Mouse (Mus musculus) spleen, adult 2 months (tissue): ENCODE measurements around the gene Hyls1. TPM values are rescaled to one million over a fixed set of nuclear protein-coding genes. Genes with fewer than 3 reads are reported as not detected.

Experiments
- DNase-seq, 2 experiments: peaks; one replicate each; pipeline versions ENCODE4 v3.0.0 to v3.0.0-alpha.2; 2012 to 2021; ENCODE audit warnings: low spot score in 2 of 2, low read depth in 1 of 2
- H3K27ac ChIP-seq: fragments of 200-500 bp; 2 replicates; pipeline ENCODE4 v1.5.1; 2012; ENCODE audit warnings: low read length, inconsistent platforms; ENCODE audit not compliant: insufficient read depth
- H3K27me3 ChIP-seq: fragments of 200-500 bp; 2 replicates; pipeline ENCODE4 v1.6.1; 2012; ENCODE audit warnings: mild to moderate bottlenecking, moderate library complexity, low read length, inconsistent platforms; ENCODE audit not compliant: control insufficient read depth, insufficient read depth
- H3K36me3 ChIP-seq: fragments of 200-500 bp; 2 replicates; pipeline ENCODE4 v1.6.1; 2012; ENCODE audit warnings: mild to moderate bottlenecking, low read length, inconsistent platforms; ENCODE audit not compliant: control insufficient read depth, insufficient read depth
- H3K4me1 ChIP-seq: fragments of 200-500 bp; 2 replicates; pipeline ENCODE4 v1.6.1; 2011; ENCODE audit warnings: inconsistent platforms; ENCODE audit not compliant: control insufficient read depth, insufficient read depth, insufficient read length
- H3K4me3 ChIP-seq: fragments of 200-500 bp; 2 replicates; pipeline ENCODE4 v1.5.1; 2011; ENCODE audit warnings: mild to moderate bottlenecking, inconsistent platforms; ENCODE audit not compliant: insufficient read depth, insufficient read length; ENCODE audit errors: extremely low read depth
- CTCF ChIP-seq: fragments of 200-500 bp; IDR thresholded peaks from 2 replicates; pipeline ENCODE4 v1.5.1; 2011; ENCODE audit warnings: mild to moderate bottlenecking, inconsistent platforms; ENCODE audit not compliant: insufficient read depth, insufficient read length, insufficient replicate concordance; ENCODE audit errors: extremely low read depth
- POLR2A ChIP-seq: fragments of 200-500 bp; IDR thresholded peaks from 2 replicates; pipeline ENCODE4 v1.6.1; 2011; ENCODE audit warnings: low read depth, low read length, inconsistent platforms
- WGBS: fragments of 180-500 bp; shearing (Covaris S2); methylation state at CpG from one replicate; pipeline ENCODE4 v1.1.7; 2018; 5-methylcytosine and 5-hydroxymethylcytosine counted together
- polyA plus RNA-seq: library from polyadenylated mRNA; depleted of rRNA; stranded (reverse); fragments of >200 nt; gene quantifications from 2 replicates; pipeline ENCODE4 v1.2.3, GENCODE M21; 2012

Gene Hyls1
- polyA plus RNA-seq, 1 experiment, result 1.1 TPM

DNA sequence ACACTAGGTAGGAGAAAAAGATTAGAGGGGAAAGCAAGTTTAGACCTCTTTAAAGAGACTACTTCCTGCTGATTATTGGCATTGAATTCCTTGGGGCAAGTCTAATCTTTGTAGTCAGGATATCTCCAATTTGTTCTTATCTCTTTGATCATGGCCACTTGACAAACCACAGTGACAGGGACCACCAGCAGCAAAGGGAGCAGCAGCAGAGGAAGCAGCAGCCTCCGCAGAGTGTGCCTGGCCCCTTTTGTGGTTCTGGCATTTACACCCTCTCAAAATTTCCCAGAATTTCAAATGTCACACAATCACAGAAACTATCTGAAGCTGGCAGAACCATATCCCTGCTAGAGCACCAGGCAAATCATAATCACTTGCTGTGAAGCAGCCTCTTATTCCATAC, 17.5 kb upstream of the Hyls1 start:
- 46% methylated on average over 1 of the region's 1 CpGs for WGBS
- H3K4me3 ChIP-seq, result no peak overlapping the region
- TF ChIP-seq POLR2A (no peak), CTCF (no peak)
- H3K36me3 ChIP-seq, result no peaks in the 10 kb centered on the region
- H3K27ac ChIP-seq, result no peak overlapping the region
- no peaks in the 10 kb centered on the region for H3K27me3 ChIP-seq
- DNase-seq, result no peak
- H3K4me1 ChIP-seq, result no peaks in the 10 kb centered on the region

DNA sequence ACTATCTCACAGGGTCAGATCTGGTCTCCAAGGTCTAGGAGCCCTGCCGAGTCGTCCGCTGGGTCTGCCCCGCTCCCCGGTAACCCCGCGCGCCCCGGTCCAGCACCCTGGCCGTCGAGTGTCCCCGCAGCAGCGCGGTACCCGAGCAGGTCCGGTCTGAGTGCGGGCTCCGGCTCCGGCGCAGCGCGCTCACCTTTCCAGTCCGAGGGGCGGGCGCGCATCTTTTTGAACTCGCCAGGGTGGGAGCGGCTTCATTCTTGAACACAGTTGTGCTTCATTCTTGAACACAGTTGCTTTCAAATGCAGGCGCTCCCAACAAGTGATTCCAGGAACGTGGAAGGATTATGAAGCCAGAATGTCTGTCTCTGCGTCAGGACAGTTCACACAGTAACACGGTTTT, 4.2 kb upstream of the Hyls1 start:
- peaks cover 4% of the 10 kb centered on the region; the same call in 1 of the 2 replicates for H3K27me3 ChIP-seq
- DNase-seq, result no peak
- WGBS, result 14% methylated on average over 32 of the region's 32 CpGs
- H3K36me3 ChIP-seq, result no peaks in the 10 kb centered on the region
- no peak overlapping the region for H3K4me3 ChIP-seq
- H3K27ac ChIP-seq, result no peak overlapping the region
- TF ChIP-seq POLR2A (no peak), CTCF (no peak)
- no peaks in the 10 kb centered on the region for H3K4me1 ChIP-seq

DNA sequence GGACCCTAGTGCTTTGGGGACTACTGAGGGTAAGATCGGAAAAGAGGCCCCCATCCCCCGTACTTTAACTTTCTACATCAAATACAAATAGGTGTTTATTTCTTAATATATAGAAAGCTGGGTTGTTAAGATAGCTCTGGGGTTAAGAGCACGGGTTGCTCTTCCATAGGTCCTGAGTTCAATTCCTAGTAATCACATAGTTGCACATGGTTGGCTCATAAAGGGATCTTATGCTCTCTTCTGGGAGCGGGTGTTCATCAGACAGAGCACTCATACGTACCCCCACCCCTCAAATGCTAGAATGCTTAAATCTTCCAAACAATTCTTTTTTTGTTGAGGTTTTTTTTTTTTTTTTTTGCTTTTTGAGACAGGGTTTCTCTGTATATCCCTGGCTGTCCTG, 465 bp upstream of the Hyls1 start:
- no peak overlapping the region for H3K27ac ChIP-seq
- H3K27me3 ChIP-seq, result peaks cover 4% of the 10 kb centered on the region; the same call in 1 of the 2 replicates
- H3K4me1 ChIP-seq, result no peaks in the 10 kb centered on the region
- no peak for TF ChIP-seq CTCF
- peak overlapping the region; percentile 71; the same call in 1 of the 2 replicates for H3K4me3 ChIP-seq
- 17% methylated on average over 5 of the region's 5 CpGs for WGBS
- H3K36me3 ChIP-seq, result peaks cover 6% of the 10 kb centered on the region
- no peak for DNase-seq

DNA sequence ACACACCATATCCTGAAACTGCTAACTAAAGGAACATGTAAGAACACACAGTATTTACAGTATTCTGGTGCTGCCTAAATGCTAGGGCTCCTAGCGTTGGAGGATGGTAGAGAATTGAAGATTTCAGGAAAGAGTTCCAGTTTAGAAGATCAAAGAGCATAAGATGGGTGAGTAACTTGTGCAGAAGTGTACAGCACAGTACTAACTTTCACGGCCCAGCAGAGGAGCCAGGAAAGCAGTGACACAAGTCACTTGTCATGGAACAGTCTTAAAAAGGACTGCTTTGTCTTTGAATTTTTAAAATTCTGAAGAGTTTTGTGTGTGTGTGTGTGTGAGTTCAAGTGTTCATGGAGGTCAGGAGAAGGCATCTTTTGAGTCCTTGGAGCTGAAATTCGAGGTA, 2.2 kb downstream of the Hyls1 start:
- Histone ChIP-seq H3K27ac (no peak overlapping the region), H3K27me3 (no peaks in the 10 kb centered on the region), H3K4me3 (no peak overlapping the region), H3K4me1 (no peaks in the 10 kb centered on the region), H3K36me3 (peaks cover 16% of the 10 kb centered on the region)
- TF ChIP-seq CTCF (no peak), POLR2A (no peak)
- DNase-seq, result no peak
- WGBS, result 90% methylated on average over 3 of the region's 3 CpGs

DNA sequence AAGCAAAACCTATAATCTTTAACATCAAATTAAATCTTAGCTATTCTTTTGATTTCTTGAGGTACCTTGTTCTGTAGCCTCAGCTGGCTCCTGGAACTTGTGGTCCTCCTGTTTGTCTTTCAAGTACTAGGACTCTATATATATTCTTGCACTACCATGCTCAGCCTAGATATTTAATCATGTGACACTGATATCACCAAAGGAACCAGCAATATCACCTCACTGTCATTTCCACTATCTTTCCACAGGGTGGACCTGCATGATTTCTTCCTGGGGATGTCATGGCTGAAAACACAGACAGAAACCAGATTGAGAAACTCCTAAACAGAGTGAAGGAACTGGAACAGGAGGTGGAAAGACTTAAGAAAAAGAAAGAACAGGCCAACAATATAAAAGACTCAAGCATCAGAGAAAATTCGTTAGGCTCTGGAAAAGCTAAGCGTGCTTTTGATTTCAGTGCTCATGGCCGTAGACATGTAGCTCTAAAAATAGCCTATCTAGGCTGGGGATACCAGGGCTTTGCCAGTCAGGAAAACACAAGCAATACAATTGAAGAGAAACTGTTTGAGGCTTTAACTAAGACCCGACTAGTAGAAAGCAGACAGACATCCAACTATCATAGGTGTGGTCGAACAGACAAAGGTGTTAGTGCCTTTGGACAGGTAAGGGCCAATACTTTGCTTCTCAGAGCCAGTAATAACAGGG, 5.5 kb downstream of the Hyls1 start:
- H3K27me3 ChIP-seq, result no peaks in the 10 kb centered on the region
- TF ChIP-seq CTCF (no peak), POLR2A (no peak)
- WGBS, result 89% methylated on average over 5 of the region's 5 CpGs
- no peak for DNase-seq
- H3K36me3 ChIP-seq, result peaks cover 21% of the 10 kb centered on the region
- H3K4me1 ChIP-seq, result no peaks in the 10 kb centered on the region
- no peak overlapping the region for H3K27ac ChIP-seq
- no peak overlapping the region for H3K4me3 ChIP-seq

DNA sequence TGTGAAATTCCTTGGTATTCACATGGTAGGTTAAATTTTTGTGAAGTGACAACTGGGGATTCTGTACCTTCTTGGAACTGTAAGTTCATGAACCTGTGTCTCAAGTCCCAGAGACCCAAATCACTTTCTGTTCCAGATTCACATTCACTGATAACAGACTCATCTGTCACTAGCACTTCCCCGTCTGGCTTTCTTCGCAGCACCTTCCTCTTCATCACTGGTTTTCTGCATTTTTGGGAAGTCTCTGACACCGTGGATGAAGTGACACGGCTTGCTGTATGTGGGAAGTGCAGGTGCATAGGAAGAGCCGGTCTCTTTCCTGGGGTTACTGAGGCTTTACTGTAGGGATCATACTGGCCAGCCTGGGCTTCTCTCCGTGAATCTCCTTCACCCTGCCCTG, 8.6 kb downstream of the Hyls1 start:
- Histone ChIP-seq H3K27me3 (peaks cover 8% of the 10 kb centered on the region), H3K4me1 (peaks cover 7% of the 10 kb centered on the region), H3K27ac (no peak overlapping the region), H3K36me3 (peaks cover 16% of the 10 kb centered on the region), H3K4me3 (no peak overlapping the region)
- DNase-seq, result no peak
- WGBS, result 75% methylated on average over 6 of the region's 6 CpGs
- no peak for TF ChIP-seq POLR2A
- TF ChIP-seq CTCF, result no peak

DNA sequence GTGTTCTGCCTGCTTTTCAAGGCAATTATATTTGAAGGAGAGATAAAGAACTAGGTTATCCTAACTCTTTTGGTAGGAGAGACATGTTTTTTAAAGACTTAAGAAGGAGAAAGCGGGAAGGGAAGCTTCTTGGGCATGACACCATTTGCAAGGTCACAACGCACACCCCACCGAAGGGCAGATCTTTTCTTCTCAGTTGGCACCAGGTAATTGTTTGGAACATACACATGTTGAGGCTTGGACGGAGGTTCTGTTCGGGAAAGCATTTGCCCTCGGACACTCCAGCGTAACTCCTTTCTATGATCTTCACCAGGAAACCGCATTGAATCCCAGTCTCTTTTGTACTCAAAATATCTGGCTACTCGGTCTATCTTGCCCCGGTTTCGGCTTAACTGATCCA, 9.1 kb downstream of the Hyls1 start:
- peaks cover 7% of the 10 kb centered on the region for H3K4me1 ChIP-seq
- no peak for DNase-seq
- H3K27ac ChIP-seq, result no peak overlapping the region
- 98% methylated on average over 11 of the region's 11 CpGs for WGBS
- H3K36me3 ChIP-seq, result peaks cover 15% of the 10 kb centered on the region
- H3K4me3 ChIP-seq, result no peak overlapping the region
- H3K27me3 ChIP-seq, result peaks cover 8% of the 10 kb centered on the region
- TF ChIP-seq POLR2A (no peak), CTCF (no peak)
